Mouse (Mus musculus): ENCODE data around the gene Pitpnc1.

DNA sequence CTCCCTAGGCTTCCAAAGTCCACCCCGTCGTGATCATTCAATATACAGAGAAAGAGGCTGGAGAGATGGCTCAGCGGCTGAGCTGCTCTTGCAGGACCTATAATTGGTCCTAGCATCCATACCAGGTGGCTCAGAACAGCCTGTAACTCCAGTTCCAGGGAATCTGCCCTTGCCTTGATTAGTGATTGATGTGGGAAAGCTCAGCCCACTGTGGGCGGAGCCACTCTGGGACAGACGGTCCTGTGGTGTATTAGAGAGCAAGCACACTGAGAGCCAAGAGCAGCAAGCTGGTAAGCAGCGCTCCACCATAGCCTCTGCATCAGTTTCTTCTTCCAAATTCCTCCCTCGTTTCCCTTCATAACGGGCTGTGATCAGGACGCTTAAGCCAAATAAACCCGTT lies 150.6 kb downstream of the Pitpnc1 start:
- TF ChIP-seq EP300 (IDR thresholded peaks at IDR 0.05; ENCODE audit: low read depth) (no peak), CTCF (IDR thresholded peaks at IDR 0.05; ENCODE audit: low read depth) (no peak)
